ENCODE assay signal across 19 mouse cellular contexts in genomic region chr10:117651587-117652377, GRCm38 (mm10). TPM values are rescaled to one million over a fixed set of nuclear protein-coding genes. Genes with fewer than 3 reads are reported as not detected.
DNase-seq lines count a peak whose midpoint lies in the region; ATAC-seq and TF ChIP-seq lines count a peak whose summit lies in the region.
"Had no signal": no experiment of that assay in that cellular context is flagged by ENCODE, and none has a peak within 500 bp of the region (broad histone marks: within the 10 kb centered on the region; RNA-seq: fewer than 3 reads in every experiment).

No protein-coding gene starts in this region.

- no peaks in the 10 kb centered on the region for H3K27me3 ChIP-seq in heart, embryonic 16.5 days (ENCODE audit: control insufficient read depth, insufficient read depth, low read length)
- no peaks in the 10 kb centered on the region for H3K27me3 ChIP-seq in thymus, adult 2 months (ENCODE audit: control insufficient read depth, insufficient read depth, low read length)
- no peaks in the 10 kb centered on the region for H3K27me3 ChIP-seq in forebrain, embryonic 10.5 days (ENCODE audit: poor library complexity, severe bottlenecking)
- H3K27me3 ChIP-seq: liver, embryonic 15.5 days; midbrain, embryonic 15.5 days; neural tube, embryonic 12.5 days; Patski had no signal

- H3K4me1 ChIP-seq in heart, embryonic 16.5 days (ENCODE audit: control insufficient read depth, insufficient read depth, low read length) = no peaks in the 10 kb centered on the region
- H3K4me1 ChIP-seq in thymus, adult 2 months (replicated peaks; ENCODE audit: control insufficient read depth, insufficient read depth, low read length) = peaks cover 22% of the 10 kb centered on the region
- H3K4me1 ChIP-seq in forebrain, embryonic 10.5 days = peaks cover 4% of the 10 kb centered on the region
- H3K4me1 ChIP-seq: liver, embryonic 15.5 days; neural tube, embryonic 12.5 days had no signal

- ATAC-seq in heart, embryonic 16.5 days (replicated peaks; ENCODE audit: extremely low read depth, insufficient read depth, low FRiP score) = peak; percentile 18; the same call in 1 of the 2 replicates
- ATAC-seq: intestine, postnatal 0 days; midbrain, embryonic 15.5 days; Patski had no signal

- no peak overlapping the region for H3K4me3 ChIP-seq in heart, embryonic 16.5 days (ENCODE audit: low read length)
- peak overlapping the region; percentile 4; the same call in 1 of the 2 replicates for H3K4me3 ChIP-seq in thymus, adult 2 months (ENCODE audit: control insufficient read depth, insufficient read depth, low read length)
- H3K4me3 ChIP-seq in forebrain, embryonic 10.5 days = no peak overlapping the region
- H3K4me3 ChIP-seq: liver, embryonic 15.5 days; midbrain, embryonic 15.5 days; neural tube, embryonic 12.5 days had no signal

- no peak for DNase-seq in heart, adult 8-10 months (ENCODE audit: low spot score)
- peak; percentile 29 for DNase-seq in CD4-positive, CD25-positive, alpha-beta regulatory T cell, adult 2 months (ENCODE audit: low read depth, low spot score)
- peak; percentile 23 for DNase-seq in brain, embryonic 14.5 days (ENCODE audit: low read depth)
- DNase-seq in thymus, adult 2 months = peak; percentile 63
- no peak for DNase-seq in ovary, postnatal 14 days (ENCODE audit: low spot score)
- DNase-seq in embryo, embryonic 9.5 days (ENCODE audit: extremely low spot score) = no peak
- DNase-seq in forebrain, embryonic 10.5 days (ENCODE audit: extremely low spot score, low spot score) = no peak
- DNase-seq: adrenal gland, postnatal 36 days; cerebellum, adult 11-12 months; heart, postnatal 4 days; kidney, postnatal 4 days; lung, postnatal 4 days; retina, postnatal 1 day had no signal

- 60% methylated on average over 10 of the region's 10 CpGs for WGBS in heart, embryonic 16.5 days
- WGBS in thymus, adult 2 months = 11% methylated on average over 10 of the region's 10 CpGs
- WGBS in forebrain, embryonic 10.5 days = 86% methylated on average over 10 of the region's 10 CpGs

- no peaks in the 10 kb centered on the region for H3K36me3 ChIP-seq in heart, embryonic 16.5 days (ENCODE audit: control insufficient read depth, insufficient read depth)
- no peaks in the 10 kb centered on the region for H3K36me3 ChIP-seq in thymus, adult 2 months (ENCODE audit: control insufficient read depth, insufficient read depth, low read length)
- H3K36me3 ChIP-seq in forebrain, embryonic 10.5 days (replicated peaks) = no peaks in the 10 kb centered on the region
- H3K36me3 ChIP-seq: liver, embryonic 15.5 days; midbrain, embryonic 15.5 days; neural tube, embryonic 12.5 days had no signal

- no peak overlapping the region for H3K27ac ChIP-seq in heart, embryonic 16.5 days (ENCODE audit: low read length)
- H3K27ac ChIP-seq in thymus, adult 2 months (ENCODE audit: control insufficient read depth, insufficient read depth, low read length) = peak overlapping the region; percentile 76
- no peak overlapping the region for H3K27ac ChIP-seq in forebrain, embryonic 10.5 days
- H3K27ac ChIP-seq: liver, embryonic 15.5 days; midbrain, embryonic 15.5 days; neural tube, embryonic 12.5 days had no signal

- TF ChIP-seq POLR2A in brain, embryonic 14.5 days (IDR thresholded peaks at IDR 0.05; ENCODE audit: borderline replicate concordance, extremely low read depth, insufficient read depth, insufficient read length, poor library complexity, severe bottlenecking) = no peak
- no peak for TF ChIP-seq POLR2A in thymus, adult 2 months (IDR thresholded peaks at IDR 0.05; ENCODE audit: control insufficient read depth, extremely low read depth, insufficient read depth, low read length, poor library complexity)

- H3K9me3 ChIP-seq in heart, embryonic 16.5 days (replicated peaks; ENCODE audit: control insufficient read depth, low read length) = no peaks in the 10 kb centered on the region
- H3K9me3 ChIP-seq in forebrain, embryonic 10.5 days = no peaks in the 10 kb centered on the region
- H3K9me3 ChIP-seq: liver, embryonic 15.5 days; midbrain, embryonic 15.5 days; neural tube, embryonic 12.5 days had no signal

- no peak overlapping the region for H3K4me2 ChIP-seq in heart, embryonic 16.5 days (ENCODE audit: low read depth, low read length)
- H3K4me2 ChIP-seq: liver, embryonic 15.5 days; midbrain, embryonic 15.5 days; neural tube, embryonic 12.5 days had no signal

- no peak for TF ChIP-seq CTCF in brain, embryonic 14.5 days (IDR thresholded peaks at IDR 0.05; ENCODE audit: borderline replicate concordance, extremely low read depth, insufficient read depth, insufficient read length)
- TF ChIP-seq CTCF in thymus, adult 2 months (IDR thresholded peaks at IDR 0.05; ENCODE audit: borderline replicate concordance, control insufficient read depth, extremely low read depth, insufficient read depth, low read length, poor library complexity) = 0 out of 2 replicates have a peak, but pooled peaks have one; percentile 17

- H3K9ac ChIP-seq in heart, embryonic 16.5 days (ENCODE audit: low read length) = no peak overlapping the region
- H3K9ac ChIP-seq: liver, embryonic 15.5 days; midbrain, embryonic 15.5 days; neural tube, embryonic 12.5 days had no signal

RNA-seq across cellular contexts. Expression of gene Cpm, which starts 22.5 kb away (rescaled TPM):
- polyA plus RNA-seq in heart, embryonic 16.5 days (2015; fragmentation: Nextera tagmentation; extraction: Ambion mirVana) = 3.7 and 8.3 TPM in 2 replicates
- total RNA-seq in heart, adult 8-10 months (2022) = 1 to 10 TPM; 2.8 to 3.8 (median 3.4) TPM
- polyA plus RNA-seq in brain, embryonic 14.5 days (2012; rRNA removed) = 3.4 and 3.7 TPM in 2 replicates
- 3.2 and 3.6 TPM in 2 replicates for polyA plus RNA-seq in thymus, adult 2 months (2012; rRNA removed)
- polyA plus RNA-seq in forebrain, embryonic 10.5 days (2016; fragmentation: Nextera tagmentation; extraction: Ambion mirVana) = 4.8 and 5.9 TPM in 2 replicates

RNA-seq across cellular contexts. Expression of gene Mdm2, which starts 58.8 kb away (rescaled TPM):
- polyA plus RNA-seq in heart, embryonic 16.5 days (2015; fragmentation: Nextera tagmentation; extraction: Ambion mirVana) = 42.7 and 55.3 TPM in 2 replicates
- total RNA-seq in heart, adult 8-10 months (2022) = 10 to 100 TPM; 47.6 to 55.1 (median 50.9) TPM
- 61.4 and 70.6 TPM in 2 replicates for polyA plus RNA-seq in brain, embryonic 14.5 days (2012; rRNA removed)
- polyA plus RNA-seq in thymus, adult 2 months (2012; rRNA removed) = 83.0 and 116 TPM in 2 replicates
- polyA plus RNA-seq in forebrain, embryonic 10.5 days (2016; fragmentation: Nextera tagmentation; extraction: Ambion mirVana) = 54.0 and 58.3 TPM in 2 replicates

Comparison
In these comparisons a context has a peak if more than half of its experiments do, and no peak if none do; other contexts are left out.
1. DNase-seq: peak in CD4-positive, CD25-positive, alpha-beta regulatory T cell, adult 2 months (single experiment), brain, embryonic 14.5 days (single experiment) and thymus, adult 2 months (single experiment); none in heart, adult 8-10 months (single experiment), ovary, postnatal 14 days (single experiment), embryo, embryonic 9.5 days (single experiment) and forebrain, embryonic 10.5 days (single experiment).